Comparison of ENCODE assay signal across 8 mouse cellular contexts in the genomic region with DNA sequence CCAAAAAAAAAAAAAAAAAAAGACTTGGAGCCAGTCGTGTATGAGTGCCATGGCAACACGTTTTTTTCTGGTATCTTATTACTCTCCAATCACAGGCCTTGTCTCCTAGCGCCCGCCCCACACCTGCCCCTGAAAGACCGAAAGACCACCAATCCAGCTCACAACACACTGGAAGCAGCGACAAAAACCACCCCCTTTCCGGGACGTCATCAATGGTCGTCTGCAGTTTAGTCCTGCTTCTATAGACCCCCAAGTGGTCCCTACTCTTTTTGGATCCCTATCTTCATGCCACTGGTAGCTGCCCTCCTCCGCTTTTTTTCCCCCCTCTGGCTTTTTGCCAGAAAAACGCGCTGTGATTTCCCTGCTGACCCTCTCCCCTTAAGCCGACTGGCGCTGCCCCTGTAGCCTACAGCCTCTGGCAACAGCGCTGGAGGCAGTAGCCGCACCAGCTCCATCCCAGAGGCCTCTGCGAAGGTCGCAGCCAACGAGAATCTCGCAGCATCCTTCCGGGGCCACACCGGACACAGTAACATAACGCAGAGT. TPM values are rescaled to one million over a fixed set of nuclear protein-coding genes. Genes with fewer than 3 reads are reported as not detected.
DNase-seq lines count a peak whose midpoint lies in the region; ATAC-seq lines count a peak whose summit lies in the region.

No protein-coding gene starts in this region.

- no peaks in the 10 kb centered on the region for H3K27me3 ChIP-seq in forebrain, embryonic 14.5 days (replicated peaks; ENCODE audit: control insufficient read depth, insufficient read depth, low read length)
- H3K27me3 ChIP-seq in stomach, embryonic 14.5 days (ENCODE audit: control insufficient read depth, insufficient read depth, low read length) = no peaks in the 10 kb centered on the region

- 27% methylated on average over 23 of the region's 23 CpGs for WGBS in forebrain, embryonic 14.5 days
- WGBS in stomach, embryonic 14.5 days = 19% methylated on average over 23 of the region's 23 CpGs

- H3K9ac ChIP-seq in forebrain, embryonic 14.5 days (ENCODE audit: low read length) = peak overlapping the region; percentile 54
- H3K9ac ChIP-seq in stomach, embryonic 14.5 days (replicated peaks; ENCODE audit: low read depth, low read length) = no peak overlapping the region

- H3K4me3 ChIP-seq in forebrain, embryonic 14.5 days (ENCODE audit: low read depth, low read length) = peak overlapping the region; percentile 25
- peak overlapping the region; percentile 26 for H3K4me3 ChIP-seq in stomach, embryonic 14.5 days (ENCODE audit: low read depth, low read length)

- H3K4me2 ChIP-seq in forebrain, embryonic 14.5 days (ENCODE audit: low read length) = peak overlapping the region; percentile 52
- H3K4me2 ChIP-seq in stomach, embryonic 14.5 days (replicated peaks; ENCODE audit: low read depth, low read length) = peak overlapping the region; percentile 46

- ATAC-seq in forebrain, embryonic 14.5 days = peak; percentile 99
- ATAC-seq in stomach, embryonic 14.5 days (ENCODE audit: insufficient number of reproducible peaks, insufficient read depth, low FRiP score, low read depth) = peak; percentile 93

- H3K4me1 ChIP-seq in forebrain, embryonic 14.5 days (ENCODE audit: control insufficient read depth, insufficient read depth, low read length) = no peaks in the 10 kb centered on the region
- no peaks in the 10 kb centered on the region for H3K4me1 ChIP-seq in stomach, embryonic 14.5 days (ENCODE audit: control insufficient read depth, insufficient read depth, low read length)

- H3K36me3 ChIP-seq in forebrain, embryonic 14.5 days (ENCODE audit: control insufficient read depth, insufficient read depth, low read length) = no peaks in the 10 kb centered on the region
- H3K36me3 ChIP-seq in stomach, embryonic 14.5 days (ENCODE audit: control insufficient read depth, insufficient read depth, low read length) = no peaks in the 10 kb centered on the region

- H3K27ac ChIP-seq in forebrain, embryonic 14.5 days (ENCODE audit: low read depth, low read length) = peak overlapping the region; percentile 53
- H3K27ac ChIP-seq in stomach, embryonic 14.5 days (ENCODE audit: low read length) = no peak overlapping the region

- DNase-seq in kidney, postnatal 14 days = peak; percentile 4
- DNase-seq in kidney, adult 18-20 months = no peak
- peak; percentile 71 for DNase-seq in cerebellum, adult 11-12 months
- peak; percentile 94 for DNase-seq in forebrain, embryonic 14.5 days (ENCODE audit: low spot score)
- DNase-seq in layer of hippocampus, adult 8-10 months (ENCODE audit: low spot score in 2 of 2) = peak; percentile 56 to 65
- peak; percentile 85 for DNase-seq in mesoderm, embryonic 11.5 days (ENCODE audit: low read depth, low spot score)
- no peak for DNase-seq in thymus, postnatal 14 days

- no peaks in the 10 kb centered on the region for H3K9me3 ChIP-seq in forebrain, embryonic 14.5 days (replicated peaks; ENCODE audit: control insufficient read depth, low read length)
- no peaks in the 10 kb centered on the region for H3K9me3 ChIP-seq in stomach, embryonic 14.5 days (ENCODE audit: control insufficient read depth, low read depth, low read length)

RNA-seq across cellular contexts. Expression of a gene that starts 23.3 kb away (rescaled TPM):
- 123 and 138 TPM in 2 replicates for polyA plus RNA-seq in forebrain, embryonic 14.5 days (2014; fragmentation: Nextera tagmentation; extraction: Ambion mirVana)
- total RNA-seq in layer of hippocampus, adult 8-10 months (2022) = 10 to 100 TPM; 16.9 to 22.5 (median 19.1) TPM
- polyA plus RNA-seq in stomach, embryonic 14.5 days (2014; fragmentation: Nextera tagmentation; extraction: Ambion mirVana) = 108 and 121 TPM in 2 replicates

RNA-seq across cellular contexts. Expression of a gene that starts 30.4 kb away (rescaled TPM):
- polyA plus RNA-seq in forebrain, embryonic 14.5 days (2014; fragmentation: Nextera tagmentation; extraction: Ambion mirVana) = 0.05 TPM in 1 of 2 replicates, not detected in the other
- total RNA-seq in layer of hippocampus, adult 8-10 months (2022) = not detected
- polyA plus RNA-seq in stomach, embryonic 14.5 days (2014; fragmentation: Nextera tagmentation; extraction: Ambion mirVana) = 0.34 TPM in 1 of 2 replicates, not detected in the other

RNA-seq across cellular contexts. Expression of a gene that starts 47.5 kb away (rescaled TPM):
- 515 and 569 TPM in 2 replicates for polyA plus RNA-seq in forebrain, embryonic 14.5 days (2014; fragmentation: Nextera tagmentation; extraction: Ambion mirVana)
- 100 to 1,000 TPM; 274 to 337 (median 308) TPM for total RNA-seq in layer of hippocampus, adult 8-10 months (2022)
- 104 and 108 TPM in 2 replicates for polyA plus RNA-seq in stomach, embryonic 14.5 days (2014; fragmentation: Nextera tagmentation; extraction: Ambion mirVana)

RNA-seq across cellular contexts. Expression of a gene that starts 56.7 kb away (rescaled TPM):
- 136 and 143 TPM in 2 replicates for polyA plus RNA-seq in forebrain, embryonic 14.5 days (2014; fragmentation: Nextera tagmentation; extraction: Ambion mirVana)
- total RNA-seq in layer of hippocampus, adult 8-10 months (2022) = 10 to 100 TPM; 30.2 to 41.4 (median 34.4) TPM
- polyA plus RNA-seq in stomach, embryonic 14.5 days (2014; fragmentation: Nextera tagmentation; extraction: Ambion mirVana) = 201 and 204 TPM in 2 replicates

Comparison
In these comparisons a context has a peak if more than half of its experiments do, and no peak if none do; other contexts are left out.
1. DNase-seq: peak in kidney, postnatal 14 days (single experiment), cerebellum, adult 11-12 months (single experiment), forebrain, embryonic 14.5 days (single experiment), layer of hippocampus, adult 8-10 months (2 of 2) and mesoderm, embryonic 11.5 days (single experiment); none in kidney, adult 18-20 months (single experiment) and thymus, postnatal 14 days (single experiment).